In genomic region chrX:23092774-23093173, GRCm38 (mm10) we compare ENCODE assay signal across 26 mouse cellular contexts.
DNase-seq lines count a peak whose midpoint lies in the region; ATAC-seq and TF ChIP-seq lines count a peak whose summit lies in the region.
"Had no signal": no experiment of that assay in that cellular context is flagged by ENCODE, and none has a peak within 500 bp of the region (broad histone marks: within the 10 kb centered on the region; RNA-seq: fewer than 3 reads in every experiment).

No protein-coding gene starts in this region.

- H3K9me3 ChIP-seq in CH12.LX (replicated peaks; ENCODE audit: low read length), result no peaks in the 10 kb centered on the region
- no peaks in the 10 kb centered on the region for H3K9me3 ChIP-seq in ES-E14 (ENCODE audit: control insufficient read depth, insufficient read depth, low read depth, low read length)
- H3K9me3 ChIP-seq in MEL (replicated peaks; ENCODE audit: insufficient read depth, low read length), result no peaks in the 10 kb centered on the region
- no peaks in the 10 kb centered on the region for H3K9me3 ChIP-seq in hindbrain, embryonic 11.5 days (ENCODE audit: control insufficient read depth, low read length)

- in situ Hi-C loops in CH12.LX (cut with MboI; ENCODE audit: low pct_ligation_motif_present, low pct_unique_long_range_greater_than_20kb, low sequenced_read_pairs), result no loop called here
- in situ Hi-C loops in ES-E14 (cut with MboI; ENCODE audit: low sequenced_read_pairs in 2 of 2, unreplicated experiment in 2 of 2), result no loop called here

- ATAC-seq in hindbrain, embryonic 11.5 days (ENCODE audit: low FRiP score), result no peak
- ATAC-seq: activated CD4-positive, CD25-positive, alpha-beta regulatory T cell, adult 4 months; CD4-positive, CD25-positive, alpha-beta regulatory T cell, adult 4 months; Patski had no signal

- H3K4me2 ChIP-seq in CH12.LX (ENCODE audit: insufficient read depth, low read depth, poor library complexity, severe bottlenecking), result no peak overlapping the region
- H3K4me2 ChIP-seq in hindbrain, embryonic 11.5 days (replicated peaks; ENCODE audit: low read depth, low read length), result no peak overlapping the region

- H3K4me1 ChIP-seq in CH12.LX (ENCODE audit: control insufficient read depth in 1 of 2, insufficient read depth in 2 of 2) (no peaks in the 10 kb centered on the region), ES-E14 (ENCODE audit: control insufficient read depth in 2 of 2, insufficient read depth in 2 of 2, low read length in 2 of 2, poor library complexity in 1 of 2) (no peaks in the 10 kb centered on the region), MEL (ENCODE audit: control insufficient read depth in 1 of 2, insufficient read depth in 2 of 2, low read length in 2 of 2) (no peaks in the 10 kb centered on the region)
- no peaks in the 10 kb centered on the region for H3K4me1 ChIP-seq in hindbrain, embryonic 11.5 days (replicated peaks; ENCODE audit: control insufficient read depth, insufficient read depth, low read length)

- TF ChIP-seq RAD21 in CH12.LX (IDR thresholded peaks at IDR 0.05; ENCODE audit: low read depth, low read length) (no peak), MEL (IDR thresholded peaks at IDR 0.05; ENCODE audit: low read depth, low read length) (no peak)

- no peak for TF ChIP-seq POLR2A in CH12.LX (IDR thresholded peaks at IDR 0.05; ENCODE audit: low read depth, low read length)
- no peak for TF ChIP-seq POLR2A in MEL (IDR thresholded peaks at IDR 0.05; ENCODE audit: control insufficient read depth in 1 of 2, insufficient read depth in 1 of 2, low read depth in 1 of 2, low read length in 2 of 2, poor library complexity in 1 of 2)
- TF ChIP-seq POLR2A in brain, embryonic 14.5 days (IDR thresholded peaks at IDR 0.05; ENCODE audit: borderline replicate concordance, extremely low read depth, insufficient read depth, insufficient read length, poor library complexity, severe bottlenecking), result no peak

- no peak overlapping the region for H3K27ac ChIP-seq in CH12.LX (ENCODE audit: insufficient read depth, low read depth)
- H3K27ac ChIP-seq in ES-E14 (ENCODE audit: insufficient read depth, low read depth, low read length, poor library complexity, severe bottlenecking), result no peak overlapping the region
- H3K27ac ChIP-seq in MEL (ENCODE audit: control insufficient read depth, low read depth, low read length), result no peak overlapping the region
- no peak overlapping the region for H3K27ac ChIP-seq in hindbrain, embryonic 11.5 days (ENCODE audit: low read depth, low read length)

- no peaks in the 10 kb centered on the region for H3K27me3 ChIP-seq in CH12.LX (replicated peaks)
- H3K27me3 ChIP-seq in MEL (ENCODE audit: control insufficient read depth in 1 of 2, insufficient read depth in 2 of 2, low read length in 2 of 2), result no peaks in the 10 kb centered on the region
- H3K27me3 ChIP-seq in hindbrain, embryonic 11.5 days (ENCODE audit: control insufficient read depth, insufficient read depth, low read length), result no peaks in the 10 kb centered on the region

- H3K79me2 ChIP-seq in CH12.LX (replicated peaks; ENCODE audit: control insufficient read depth, extremely low read depth, insufficient read depth, poor library complexity, severe bottlenecking), result no peaks in the 10 kb centered on the region
- H3K79me2 ChIP-seq in MEL (ENCODE audit: control insufficient read depth, insufficient read depth, low read length, poor library complexity), result no peaks in the 10 kb centered on the region

- no peak overlapping the region for H3K9ac ChIP-seq in CH12.LX (ENCODE audit: insufficient read depth, low read depth)
- no peak overlapping the region for H3K9ac ChIP-seq in ES-E14 (ENCODE audit: insufficient read depth, low read depth, low read length, poor library complexity, severe bottlenecking)
- H3K9ac ChIP-seq in MEL (ENCODE audit: control insufficient read depth, low read depth, low read length, poor library complexity, severe bottlenecking), result no peak overlapping the region
- H3K9ac ChIP-seq in hindbrain, embryonic 11.5 days (ENCODE audit: low read depth, low read length), result no peak overlapping the region

- H3K36me3 ChIP-seq in CH12.LX (replicated peaks in 1 of 2; ENCODE audit: control insufficient read depth in 1 of 2, insufficient read depth in 1 of 2, low read length in 1 of 2), result no peaks in the 10 kb centered on the region
- no peaks in the 10 kb centered on the region for H3K36me3 ChIP-seq in ES-E14 (ENCODE audit: control insufficient read depth, insufficient read depth, low read length, poor library complexity, severe bottlenecking)
- no peaks in the 10 kb centered on the region for H3K36me3 ChIP-seq in MEL (ENCODE audit: control insufficient read depth in 1 of 2, insufficient read depth in 2 of 2, low read length in 2 of 2)
- H3K36me3 ChIP-seq in hindbrain, embryonic 11.5 days (ENCODE audit: control insufficient read depth, insufficient read depth, low read length), result no peaks in the 10 kb centered on the region
- H3K36me3 ChIP-seq: G1E had no signal

- H3K4me3 ChIP-seq in CH12.LX (replicated peaks in 1 of 3; ENCODE audit: low read depth in 2 of 3, low read length in 2 of 3, poor library complexity in 1 of 3), result no peak overlapping the region
- H3K4me3 ChIP-seq in ES-E14 (ENCODE audit: insufficient read depth in 1 of 2, low read depth in 1 of 2, low read length in 2 of 2, poor library complexity in 1 of 2, severe bottlenecking in 1 of 2), result no peak overlapping the region
- no peak overlapping the region for H3K4me3 ChIP-seq in MEL (ENCODE audit: control insufficient read depth in 1 of 2, insufficient read depth in 1 of 2, low read depth in 2 of 2, low read length in 2 of 2)
- no peak overlapping the region for H3K4me3 ChIP-seq in hindbrain, embryonic 11.5 days (ENCODE audit: low read depth, low read length)

- DNase-seq in CH12.LX (ENCODE audit: extremely low read depth), result no peak
- no peak for DNase-seq in ES-E14 (ENCODE audit: low read depth, low spot score)
- DNase-seq in MEL (ENCODE audit: low read depth, low spot score), result no peak
- peak; percentile 1 for DNase-seq in brain, embryonic 14.5 days (ENCODE audit: low read depth)
- DNase-seq in right cerebral cortex, postnatal 14 days, result no peak
- DNase-seq in hindbrain, embryonic 11.5 days (ENCODE audit: low spot score), result no peak
- DNase-seq in kidney, postnatal 36 days, result no peak
- no peak for DNase-seq in MN1 (ENCODE audit: low spot score)
- DNase-seq: adrenal gland, adult 2 months; adrenal gland, adult 8-10 months; adrenal gland, postnatal 10 days; adrenal gland, postnatal 14 days; adrenal gland, postnatal 25 days; adrenal gland, postnatal 36 days; B cell, adult 2 months; cerebellum, adult 11 months; cerebellum, adult 11-12 months; cerebellum, adult 18-20 months; cerebellum, adult 2 months; cerebellum, adult 8-10 months; cerebellum, adult 9-10 months; cerebellum, adult 9-11 months had no signal

- TF ChIP-seq EP300 in CH12.LX (IDR thresholded peaks at IDR 0.05; ENCODE audit: low read length), result no peak
- TF ChIP-seq EP300 in MEL (IDR thresholded peaks at IDR 0.05; ENCODE audit: low read depth in 1 of 2, low read length in 2 of 2), result no peak

- dilution Hi-C loops in CH12.LX (cut with MboI; ENCODE audit: extremely low pct_ligation_motif_present, extremely low pct_unique_long_range_greater_than_20kb, low sequenced_read_pairs), result no loop called here

- TF ChIP-seq CTCF in CH12.LX (conservative IDR thresholded peaks at IDR 0.05 in 1 of 2, IDR thresholded peaks at IDR 0.05 in 1 of 2; ENCODE audit: low read depth in 2 of 2, low read length in 2 of 2) (no peak), MEL (IDR thresholded peaks at IDR 0.05 in 2 of 3, conservative IDR thresholded peaks at IDR 0.05 in 1 of 3; ENCODE audit: control insufficient read depth in 1 of 3, insufficient read depth in 1 of 3, low read depth in 2 of 3, low read length in 3 of 3, poor library complexity in 1 of 3, severe bottlenecking in 1 of 3) (no peak)
- no peak for TF ChIP-seq CTCF in brain, embryonic 14.5 days (IDR thresholded peaks at IDR 0.05; ENCODE audit: borderline replicate concordance, extremely low read depth, insufficient read depth, insufficient read length)

TF ChIP-seq in CH12.LX, 34 proteins besides CTCF, POLR2A, EP300 and RAD21:
- no peak for TF ChIP-seq TBP (conservative IDR thresholded peaks at IDR 0.05; ENCODE audit: low read depth, low read length)
- peak; percentile 70 for TF ChIP-seq MAFK (IDR thresholded peaks at IDR 0.05; ENCODE audit: insufficient replicate concordance, low read length)

TF ChIP-seq in ES-E14, 5 proteins besides CTCF, POLR2A, EP300 and RAD21:
- TF ChIP-seq MAFK (IDR thresholded peaks at IDR 0.05; ENCODE audit: insufficient read depth, low read depth, low read length) (peak; percentile 74), ZC3H11A (IDR thresholded peaks at IDR 0.05; ENCODE audit: borderline replicate concordance, low read depth, low read length) (no peak), HCFC1 (IDR thresholded peaks at IDR 0.05; ENCODE audit: borderline replicate concordance, insufficient read depth, low read length) (no peak), ZNF384 (IDR thresholded peaks at IDR 0.05; ENCODE audit: low read depth, low read length) (no peak), CHD2 (IDR thresholded peaks at IDR 0.05; ENCODE audit: low read depth, low read length) (no peak)

TF ChIP-seq in MEL, 35 proteins besides CTCF, POLR2A, EP300 and RAD21:
- no peak for TF ChIP-seq ELF1 (IDR thresholded peaks at IDR 0.05; ENCODE audit: low read depth, low read length)
- TF ChIP-seq MAFK (IDR thresholded peaks at IDR 0.05; ENCODE audit: borderline replicate concordance, low read depth, low read length), result peak; percentile 59; the same call in 1 of the 2 replicates

Comparison
In these comparisons a context has a peak if more than half of its experiments do, and no peak if none do; other contexts are left out.
1. Of the 35 proteins assayed by ChIP-seq in both MEL and CH12.LX: peak only in MEL: none; only in CH12.LX: none; in both: MAFK; in neither: 34.